Mouse (Mus musculus) hindbrain, embryonic 11.5 days (tissue): ENCODE results near the gene Casq2. TPM values are rescaled to one million over a fixed set of nuclear protein-coding genes. Genes with fewer than 3 reads are reported as not detected.

Experiments used
- ATAC-seq: fragments of 200-750 bp; cut with Nextera tagmentation; 2 replicates; pipeline ENCODE4 v1.8.0; 2017; ENCODE audit warnings: mild to moderate bottlenecking, moderate TSS enrichment, moderate library complexity; ENCODE audit not compliant: low FRiP score
- DNase-seq: peaks from one replicate; pipeline ENCODE4 v3.0.0-alpha.2; 2015; ENCODE audit warnings: low spot score
- H3K27ac ChIP-seq: fragments of 300-500 bp; sonication (generic); 2 replicates; pipeline ENCODE4 v1.5.1; 2014; ENCODE audit warnings: mild to moderate bottlenecking, low read depth, low read length
- H3K27me3 ChIP-seq: fragments of 300-500 bp; sonication (generic); 2 replicates; pipeline ENCODE4 v1.6.1; 2014; ENCODE audit warnings: mild to moderate bottlenecking, low read length, moderate library complexity, mixed read lengths; ENCODE audit not compliant: control insufficient read depth, insufficient read depth
- H3K36me3 ChIP-seq: fragments of 300-500 bp; sonication (generic); 2 replicates; pipeline ENCODE4 v1.6.1; 2014; ENCODE audit warnings: mild to moderate bottlenecking, low read length, moderate library complexity, mixed read lengths; ENCODE audit not compliant: control insufficient read depth, insufficient read depth
- H3K4me1 ChIP-seq: fragments of 300-500 bp; sonication (generic); replicated peaks from 2 replicates; pipeline ENCODE4 v1.6.1; 2014; ENCODE audit warnings: low read length, mixed read lengths; ENCODE audit not compliant: control insufficient read depth, insufficient read depth
- H3K4me2 ChIP-seq: fragments of 300-500 bp; sonication (generic); replicated peaks from 2 replicates; pipeline ENCODE4 v1.6.1; 2014; ENCODE audit warnings: mild to moderate bottlenecking, low read depth, low read length
- H3K4me3 ChIP-seq: fragments of 300-500 bp; sonication (generic); 2 replicates; pipeline ENCODE4 v1.5.1; 2014; ENCODE audit warnings: low read depth, low read length
- H3K9ac ChIP-seq: fragments of 300-500 bp; sonication (generic); 2 replicates; pipeline ENCODE4 v1.6.1; 2014; ENCODE audit warnings: low read depth, low read length
- H3K9me3 ChIP-seq: fragments of 300-500 bp; sonication (generic); 2 replicates; pipeline ENCODE4 v1.6.1; 2016; ENCODE audit warnings: low read length; ENCODE audit not compliant: control insufficient read depth
- WGBS: fragments of 180-500 bp; shearing (Covaris S2); extraction: QIAGEN DNeasy Blood & Tissue Kit; methylation state at CpG from one replicate; pipeline ENCODE4 v1.1.7; 2014; 5-methylcytosine and 5-hydroxymethylcytosine counted together
- polyA plus RNA-seq: library from polyadenylated mRNA; unstranded; fragments of >200 nt; fragmentation: Nextera tagmentation; extraction: Ambion mirVana; gene quantifications from 2 replicates; pipeline ENCODE4 v1.2.1, GENCODE M21; 2014

Gene Casq2
- polyA plus RNA-seq, 1 experiment from 2014 or later: 0.76 TPM

GRCm38 (mm10) chr3:102111979-102112599 is 25.9 kb downstream of the Casq2 start:
- Histone ChIP-seq H3K27ac (no peak overlapping the region), H3K9me3 (no peaks in the 10 kb centered on the region), H3K4me1 (no peaks in the 10 kb centered on the region), H3K4me3 (no peak overlapping the region), H3K4me2 (no peak overlapping the region), H3K27me3 (no peaks in the 10 kb centered on the region), H3K36me3 (no peaks in the 10 kb centered on the region), H3K9ac (no peak overlapping the region)
- DNase-seq (no peak), ATAC-seq (no peak)
- WGBS: 80% methylated on average over 7 of the region's 7 CpGs

- Histone ChIP-seq H3K4me1 (no peaks in the 10 kb centered on the region), H3K4me3 (no peak overlapping the region), H3K9me3 (no peaks in the 10 kb centered on the region), H3K27ac (no peak overlapping the region), H3K4me2 (no peak overlapping the region), H3K9ac (no peak overlapping the region), H3K36me3 (no peaks in the 10 kb centered on the region), H3K27me3 (no peaks in the 10 kb centered on the region)
- DNase-seq (no peak), ATAC-seq (no peak)
These were observed 34.7 kb downstream of the Casq2 start for GRCm38 (mm10) chr3:102120947-102121346.

GRCm38 (mm10) chr3:102122046-102122445 is 35.8 kb downstream of the Casq2 start:
- no peak overlapping the region for H3K9ac ChIP-seq
- no peak overlapping the region for H3K4me2 ChIP-seq
- no peak overlapping the region for H3K27ac ChIP-seq
- H3K4me1 ChIP-seq: no peaks in the 10 kb centered on the region
- ATAC-seq (no peak), DNase-seq (no peak)
- WGBS: 83% methylated on average over 7 of the region's 7 CpGs
- no peak overlapping the region for H3K4me3 ChIP-seq
- H3K27me3 ChIP-seq: no peaks in the 10 kb centered on the region
- no peaks in the 10 kb centered on the region for H3K36me3 ChIP-seq
- no peaks in the 10 kb centered on the region for H3K9me3 ChIP-seq

GRCm38 (mm10) chr3:102123654-102124053 is 37.4 kb downstream of the Casq2 start:
- ATAC-seq (no peak), DNase-seq (no peak)
- H3K4me2 ChIP-seq: no peak overlapping the region
- no peaks in the 10 kb centered on the region for H3K27me3 ChIP-seq
- no peak overlapping the region for H3K4me3 ChIP-seq
- H3K4me1 ChIP-seq: no peaks in the 10 kb centered on the region
- H3K9me3 ChIP-seq: no peaks in the 10 kb centered on the region
- 79% methylated on average over 6 of the region's 6 CpGs for WGBS
- no peaks in the 10 kb centered on the region for H3K36me3 ChIP-seq
- no peak overlapping the region for H3K27ac ChIP-seq
- no peak overlapping the region for H3K9ac ChIP-seq

GRCm38 (mm10) chr3:102125546-102125945 is 39.3 kb downstream of the Casq2 start:
- WGBS: 14% methylated on average over 1 of the region's 1 CpGs
- ATAC-seq: no peak
- Histone ChIP-seq H3K9me3 (no peaks in the 10 kb centered on the region), H3K36me3 (no peaks in the 10 kb centered on the region), H3K9ac (no peak overlapping the region), H3K4me2 (no peak overlapping the region), H3K27ac (no peak overlapping the region), H3K4me1 (no peaks in the 10 kb centered on the region), H3K27me3 (no peaks in the 10 kb centered on the region), H3K4me3 (no peak overlapping the region)
- no peak for DNase-seq

- DNase-seq (no peak), ATAC-seq (no peak)
These were observed 40.9 kb downstream of the Casq2 start for GRCm38 (mm10) chr3:102127114-102127513.

GRCm38 (mm10) chr3:102128242-102128641 is 42.0 kb downstream of the Casq2 start:
- Histone ChIP-seq H3K9ac (no peak overlapping the region), H3K27me3 (no peaks in the 10 kb centered on the region), H3K9me3 (no peaks in the 10 kb centered on the region), H3K36me3 (no peaks in the 10 kb centered on the region), H3K4me2 (no peak overlapping the region), H3K4me3 (no peak overlapping the region), H3K4me1 (no peaks in the 10 kb centered on the region), H3K27ac (no peak overlapping the region)
- no peak for ATAC-seq
- DNase-seq: no peak
- WGBS: 90% methylated on average over 2 of the region's 2 CpGs

More at GRCm38 (mm10) chr3:102127114-102127513, 40.9 kb downstream of the Casq2 start:
- H3K36me3 ChIP-seq: no peaks in the 10 kb centered on the region
- H3K27ac ChIP-seq: no peak overlapping the region
- H3K9ac ChIP-seq: no peak overlapping the region
- WGBS: 70% methylated on average over 2 of the region's 2 CpGs
- H3K4me3 ChIP-seq: no peak overlapping the region
- no peaks in the 10 kb centered on the region for H3K27me3 ChIP-seq
- H3K4me1 ChIP-seq: no peaks in the 10 kb centered on the region
- no peaks in the 10 kb centered on the region for H3K9me3 ChIP-seq
- no peak overlapping the region for H3K4me2 ChIP-seq

GRCm38 (mm10) chr3:102130478-102130877 is 44.3 kb downstream of the Casq2 start:
- Histone ChIP-seq H3K4me1 (no peaks in the 10 kb centered on the region; the same call in 1 of the 2 replicates), H3K9ac (no peak overlapping the region), H3K27me3 (no peaks in the 10 kb centered on the region), H3K27ac (no peak overlapping the region), H3K4me2 (no peak overlapping the region), H3K36me3 (no peaks in the 10 kb centered on the region), H3K9me3 (no peaks in the 10 kb centered on the region), H3K4me3 (no peak overlapping the region)
- DNase-seq (no peak), ATAC-seq (no peak)
- 71% methylated on average over 6 of the region's 6 CpGs for WGBS

- H3K27me3 ChIP-seq: no peaks in the 10 kb centered on the region
- H3K4me3 ChIP-seq: no peak overlapping the region
- no peaks in the 10 kb centered on the region; the same call in 1 of the 2 replicates for H3K4me1 ChIP-seq
- H3K9ac ChIP-seq: no peak overlapping the region
- no peaks in the 10 kb centered on the region for H3K9me3 ChIP-seq
- H3K27ac ChIP-seq: 0 out of 2 replicates have a peak overlapping the region, but pooled peaks have one; percentile 36
- 90% methylated on average over 9 of the region's 9 CpGs for WGBS
- H3K4me2 ChIP-seq: no peak overlapping the region
- ATAC-seq: peak; percentile 71; the same call in 1 of the 2 replicates
- no peak for DNase-seq
- H3K36me3 ChIP-seq: no peaks in the 10 kb centered on the region
These were observed 45.6 kb downstream of the Casq2 start for GRCm38 (mm10) chr3:102131627-102132324.
